Mouse (Mus musculus): ENCODE results near the gene Atp5h. TPM values are rescaled to one million over a fixed set of nuclear protein-coding genes. Genes with fewer than 3 reads are reported as not detected.

Atp5h gene
- polyA plus RNA-seq, 1 experiment from 2014 or later = 2,271 TPM

DNA sequence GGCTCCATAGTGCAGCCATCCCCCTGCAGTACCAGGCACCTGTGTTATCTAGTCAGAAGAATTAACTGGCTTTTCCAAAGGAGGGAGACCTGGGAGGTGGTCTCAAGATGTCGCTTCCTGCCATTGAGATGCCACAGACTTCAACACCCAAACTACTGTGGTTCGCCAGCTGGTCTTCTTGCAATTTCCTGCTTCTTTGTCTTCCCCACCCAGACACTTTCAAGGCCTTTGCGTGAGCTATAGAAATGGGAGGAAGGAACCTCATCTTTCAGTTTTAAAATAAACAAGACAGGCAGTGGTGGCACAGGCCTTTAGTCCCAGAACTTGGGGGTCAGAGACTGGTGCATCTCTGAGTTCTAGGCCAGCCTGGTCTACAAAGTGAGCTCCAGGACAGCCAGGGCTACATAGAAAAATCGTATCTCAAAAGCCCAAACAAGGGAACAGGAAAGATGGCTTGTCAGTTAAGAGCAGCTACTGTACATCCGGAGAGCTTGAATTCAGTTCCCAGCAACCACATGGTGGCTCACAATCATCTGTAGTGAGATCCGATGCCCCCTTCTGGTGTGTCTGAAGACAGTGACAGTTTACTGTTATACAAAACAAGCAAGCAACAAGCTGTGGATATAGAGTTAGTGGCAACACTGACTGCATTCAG lies 11.4 kb downstream of the Atp5h start:
- H3K9me3 ChIP-seq (ENCODE audit: control insufficient read depth, low read length) = no peaks in the 10 kb centered on the region
- no peaks in the 10 kb centered on the region for H3K27me3 ChIP-seq (ENCODE audit: control insufficient read depth, insufficient read depth, low read length)
- WGBS = 82% methylated on average over 6 of the region's 6 CpGs
- H3K4me2 ChIP-seq (ENCODE audit: low read length) = no peak overlapping the region
- no peak for ATAC-seq (ENCODE audit: insufficient number of reproducible peaks, insufficient read depth, low FRiP score, low read depth)
- H3K9ac ChIP-seq (ENCODE audit: low read length) = no peak overlapping the region
- H3K4me1 ChIP-seq (ENCODE audit: control insufficient read depth in 2 of 2, insufficient read depth in 2 of 2, low read length in 2 of 2) = peaks cover 5 to 21% of the 10 kb centered on the region in 2 experiments
- H3K4me3 ChIP-seq (ENCODE audit: control insufficient read depth in 1 of 2, insufficient read depth in 1 of 2, low read depth in 1 of 2, low read length in 2 of 2) = no peak overlapping the region
- H3K27ac ChIP-seq (replicated peaks in 1 of 2; ENCODE audit: control insufficient read depth in 1 of 2, insufficient read depth in 1 of 2, low read depth in 2 of 2, low read length in 2 of 2) = peak overlapping the region; percentile 3 to 28; a peak in 2 of 4 replicates
- H3K36me3 ChIP-seq (ENCODE audit: control insufficient read depth, insufficient read depth, low read length) = peaks cover 56% of the 10 kb centered on the region

DNA sequence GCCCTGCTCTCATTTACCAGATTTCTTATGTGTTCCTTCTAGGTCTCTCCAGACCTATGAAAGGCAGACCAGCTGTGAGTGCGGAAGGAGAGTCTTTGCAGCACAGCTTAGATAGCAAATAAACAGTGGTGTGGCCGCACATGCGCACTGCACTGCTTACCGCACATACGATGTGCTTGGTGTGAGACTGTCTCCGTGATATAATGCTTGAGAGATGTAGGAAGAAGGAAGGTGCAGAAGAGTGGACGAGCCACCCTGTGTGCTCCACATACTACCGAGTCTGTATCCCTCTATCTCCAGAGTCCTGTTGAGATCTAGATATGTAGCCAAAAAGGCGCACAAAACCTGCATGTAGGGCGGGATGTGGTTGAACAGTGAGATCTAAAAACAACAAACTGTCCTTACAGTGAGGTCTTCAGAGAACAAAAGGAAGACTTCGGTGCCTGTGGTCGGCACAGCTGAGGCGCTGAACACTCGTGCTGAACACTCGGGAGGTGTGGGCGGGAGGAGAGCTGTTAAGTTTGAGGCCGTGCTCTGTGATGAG lies 12.8 kb downstream of the Atp5h start:
- Histone ChIP-seq H3K9me3 (ENCODE audit: control insufficient read depth, low read length) (no peaks in the 10 kb centered on the region), H3K4me3 (ENCODE audit: control insufficient read depth in 1 of 2, insufficient read depth in 1 of 2, low read depth in 1 of 2, low read length in 2 of 2) (no peak overlapping the region), H3K4me1 (ENCODE audit: control insufficient read depth in 2 of 2, insufficient read depth in 2 of 2, low read length in 2 of 2) (peaks cover 2 to 18% of the 10 kb centered on the region in 2 experiments; a peak in 2 of 4 replicates), H3K27ac (replicated peaks in 1 of 2; ENCODE audit: control insufficient read depth in 1 of 2, insufficient read depth in 1 of 2, low read depth in 2 of 2, low read length in 2 of 2) (no peak overlapping the region), H3K9ac (ENCODE audit: low read length) (no peak overlapping the region), H3K36me3 (ENCODE audit: control insufficient read depth, insufficient read depth, low read length) (peaks cover 56% of the 10 kb centered on the region), H3K27me3 (ENCODE audit: control insufficient read depth, insufficient read depth, low read length) (no peaks in the 10 kb centered on the region), H3K4me2 (ENCODE audit: low read length) (no peak overlapping the region)
- ATAC-seq (ENCODE audit: insufficient number of reproducible peaks, insufficient read depth, low FRiP score, low read depth) = no peak
- 86% methylated on average over 17 of the region's 17 CpGs for WGBS

DNA sequence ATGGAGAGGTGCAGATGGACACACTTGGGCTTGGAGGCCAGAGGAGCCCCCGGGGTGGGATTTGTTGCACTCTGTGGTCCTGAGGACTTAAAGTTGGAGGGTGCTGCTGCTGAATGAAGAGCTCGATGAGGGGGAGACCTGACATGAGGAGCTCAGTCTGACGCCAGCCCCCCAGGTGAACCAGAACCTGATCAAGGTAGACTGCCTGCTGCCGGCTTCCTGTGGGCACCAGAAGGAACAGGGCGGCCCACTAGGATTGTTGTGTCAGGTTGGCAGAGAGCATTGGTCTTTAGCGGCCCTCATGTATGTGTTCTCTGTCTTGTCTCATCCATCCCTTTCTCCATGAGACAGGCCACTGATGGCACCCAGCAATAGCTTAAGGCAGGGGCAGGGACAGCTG lies 14.0 kb downstream of the Atp5h start:
- no peak overlapping the region for H3K27ac ChIP-seq (replicated peaks in 1 of 2; ENCODE audit: control insufficient read depth in 1 of 2, insufficient read depth in 1 of 2, low read depth in 2 of 2, low read length in 2 of 2)
- H3K4me1 ChIP-seq (ENCODE audit: control insufficient read depth in 2 of 2, insufficient read depth in 2 of 2, low read length in 2 of 2) = peaks cover 0 to 12% of the 10 kb centered on the region in 2 experiments; a peak in 2 of 4 replicates
- H3K36me3 ChIP-seq (ENCODE audit: control insufficient read depth, insufficient read depth, low read length) = peaks cover 48% of the 10 kb centered on the region
- H3K27me3 ChIP-seq (ENCODE audit: control insufficient read depth, insufficient read depth, low read length) = no peaks in the 10 kb centered on the region
- no peak overlapping the region for H3K9ac ChIP-seq (ENCODE audit: low read length)
- H3K4me2 ChIP-seq (ENCODE audit: low read length) = no peak overlapping the region
- no peaks in the 10 kb centered on the region for H3K9me3 ChIP-seq (ENCODE audit: control insufficient read depth, low read length)
- WGBS = 93% methylated on average over 6 of the region's 6 CpGs
- H3K4me3 ChIP-seq (ENCODE audit: control insufficient read depth in 1 of 2, insufficient read depth in 1 of 2, low read depth in 1 of 2, low read length in 2 of 2) = no peak overlapping the region
- ATAC-seq (ENCODE audit: insufficient number of reproducible peaks, insufficient read depth, low FRiP score, low read depth) = no peak

GRCm38 (mm10) chr11:115403338-115404124 lies 16.2 kb downstream of the Atp5h start, which contains the start of gene Mrpl58:
TSS of gene Mrpl58 (plus strand) at chr11:115403752.
- Histone ChIP-seq H3K9ac (ENCODE audit: low read length) (peak within 1 kb of the TSS; percentile 88), H3K27ac (replicated peaks in 1 of 2; ENCODE audit: control insufficient read depth in 1 of 2, insufficient read depth in 1 of 2, low read depth in 2 of 2, low read length in 2 of 2) (peak within 1 kb of the TSS; percentile 61 to 87), H3K4me2 (ENCODE audit: low read length) (peak within 1 kb of the TSS; percentile 71), H3K4me3 (ENCODE audit: control insufficient read depth in 1 of 2, insufficient read depth in 1 of 2, low read depth in 1 of 2, low read length in 2 of 2) (peak within 1 kb of the TSS; percentile 67 to 85), H3K4me1 (ENCODE audit: control insufficient read depth in 2 of 2, insufficient read depth in 2 of 2, low read length in 2 of 2) (peaks cover 0 to 14% of the 10 kb centered on the region in 2 experiments; a peak in 2 of 4 replicates), H3K9me3 (ENCODE audit: control insufficient read depth, low read length) (no peaks in the 10 kb centered on the region), H3K36me3 (ENCODE audit: control insufficient read depth, insufficient read depth, low read length) (peaks cover 28% of the 10 kb centered on the region), H3K27me3 (ENCODE audit: control insufficient read depth, insufficient read depth, low read length) (no peaks in the 10 kb centered on the region)
- 3% methylated on average over 50 of the region's 50 CpGs for WGBS
- peak; percentile 76 for ATAC-seq (ENCODE audit: insufficient number of reproducible peaks, insufficient read depth, low FRiP score, low read depth)

DNA sequence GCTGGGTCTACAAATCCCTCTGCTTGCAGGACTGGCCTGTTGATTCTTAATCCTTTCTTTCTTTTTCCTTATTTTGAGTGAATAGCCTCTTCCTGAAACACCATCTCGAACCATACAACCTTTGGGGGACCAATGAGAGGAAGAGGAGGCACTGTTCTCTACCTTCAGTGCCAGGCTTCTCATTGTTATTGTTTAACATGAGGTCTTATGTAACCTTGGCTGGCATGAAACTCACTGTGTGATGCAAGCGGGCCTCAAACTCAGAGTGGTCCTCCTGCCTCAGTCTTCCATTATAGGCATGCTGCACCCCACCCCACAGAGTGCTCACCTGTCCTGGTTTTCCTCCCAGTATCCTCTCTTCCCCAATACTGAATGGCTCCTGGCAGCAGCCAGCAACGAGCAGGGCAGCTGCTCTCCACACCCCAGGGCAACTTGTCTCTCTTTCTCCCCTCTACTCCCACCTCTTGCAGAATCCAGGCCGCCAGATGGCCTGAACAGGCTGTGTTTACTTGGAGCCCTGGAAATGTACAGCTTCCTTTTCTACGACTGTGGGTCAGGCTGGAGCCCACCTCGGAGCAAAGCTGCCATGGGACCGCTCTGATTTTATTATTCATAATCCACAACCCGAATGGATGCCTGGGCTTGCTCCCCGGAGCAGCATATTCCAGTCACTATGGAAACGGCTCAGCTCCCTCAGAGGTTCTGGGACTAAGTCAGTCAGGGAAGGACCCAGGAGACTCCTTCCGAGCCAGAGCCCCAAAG lies 19.0 kb downstream of the Atp5h start:
- 51% methylated on average over 11 of the region's 11 CpGs for WGBS
- no peak for ATAC-seq (ENCODE audit: insufficient number of reproducible peaks, insufficient read depth, low FRiP score, low read depth)
- Histone ChIP-seq H3K4me1 (ENCODE audit: control insufficient read depth in 2 of 2, insufficient read depth in 2 of 2, low read length in 2 of 2) (peaks cover 0 to 14% of the 10 kb centered on the region in 2 experiments; a peak in 2 of 4 replicates), H3K27me3 (ENCODE audit: control insufficient read depth, insufficient read depth, low read length) (no peaks in the 10 kb centered on the region), H3K4me2 (ENCODE audit: low read length) (no peak overlapping the region), H3K9me3 (ENCODE audit: control insufficient read depth, low read length) (no peaks in the 10 kb centered on the region), H3K36me3 (ENCODE audit: control insufficient read depth, insufficient read depth, low read length) (peaks cover 8% of the 10 kb centered on the region; the same call in 1 of the 2 replicates), H3K9ac (ENCODE audit: low read length) (no peak overlapping the region), H3K4me3 (ENCODE audit: control insufficient read depth in 1 of 2, insufficient read depth in 1 of 2, low read depth in 1 of 2, low read length in 2 of 2) (no peak overlapping the region), H3K27ac (replicated peaks in 1 of 2; ENCODE audit: control insufficient read depth in 1 of 2, insufficient read depth in 1 of 2, low read depth in 2 of 2, low read length in 2 of 2) (no peak overlapping the region)

GRCm38 (mm10) chr11:115400126-115400525 lies 19.6 kb downstream of the Atp5h start:
- no peak overlapping the region for H3K4me2 ChIP-seq (ENCODE audit: low read length)

GRCm38 (mm10) chr11:115398085-115398484 lies 21.7 kb downstream of the Atp5h start:
- Histone ChIP-seq H3K36me3 (ENCODE audit: control insufficient read depth, insufficient read depth, low read length) (peaks cover 21% of the 10 kb centered on the region), H3K4me3 (ENCODE audit: control insufficient read depth in 1 of 2, insufficient read depth in 1 of 2, low read depth in 1 of 2, low read length in 2 of 2) (no peak overlapping the region), H3K4me1 (ENCODE audit: control insufficient read depth in 2 of 2, insufficient read depth in 2 of 2, low read length in 2 of 2) (peaks cover 6 to 7% of the 10 kb centered on the region in 2 experiments; a peak in 2 of 4 replicates), H3K9ac (ENCODE audit: low read length) (no peak overlapping the region), H3K27ac (replicated peaks in 1 of 2; ENCODE audit: control insufficient read depth in 1 of 2, insufficient read depth in 1 of 2, low read depth in 2 of 2, low read length in 2 of 2) (no peak overlapping the region), H3K27me3 (ENCODE audit: control insufficient read depth, insufficient read depth, low read length) (no peaks in the 10 kb centered on the region), H3K4me2 (ENCODE audit: low read length) (no peak overlapping the region), H3K9me3 (ENCODE audit: control insufficient read depth, low read length) (no peaks in the 10 kb centered on the region)
- ATAC-seq (ENCODE audit: insufficient number of reproducible peaks, insufficient read depth, low FRiP score, low read depth) = no peak
- 67% methylated on average over 7 of the region's 7 CpGs for WGBS

More at GRCm38 (mm10) chr11:115400126-115400525, 19.6 kb downstream of the Atp5h start:
- no peak overlapping the region for H3K27ac ChIP-seq (replicated peaks in 1 of 2; ENCODE audit: control insufficient read depth in 1 of 2, insufficient read depth in 1 of 2, low read depth in 2 of 2, low read length in 2 of 2)
- H3K27me3 ChIP-seq (ENCODE audit: control insufficient read depth, insufficient read depth, low read length) = no peaks in the 10 kb centered on the region
- no peak overlapping the region for H3K9ac ChIP-seq (ENCODE audit: low read length)
- no peak for ATAC-seq (ENCODE audit: insufficient number of reproducible peaks, insufficient read depth, low FRiP score, low read depth)
- H3K9me3 ChIP-seq (ENCODE audit: control insufficient read depth, low read length) = no peaks in the 10 kb centered on the region
- 61% methylated on average over 3 of the region's 3 CpGs for WGBS
- peaks cover 0 to 13% of the 10 kb centered on the region in 2 experiments; a peak in 2 of 4 replicates for H3K4me1 ChIP-seq (ENCODE audit: control insufficient read depth in 2 of 2, insufficient read depth in 2 of 2, low read length in 2 of 2)
- no peak overlapping the region for H3K4me3 ChIP-seq (ENCODE audit: control insufficient read depth in 1 of 2, insufficient read depth in 1 of 2, low read depth in 1 of 2, low read length in 2 of 2)
- H3K36me3 ChIP-seq (ENCODE audit: control insufficient read depth, insufficient read depth, low read length) = peaks cover 9% of the 10 kb centered on the region
